Mouse (Mus musculus) forebrain, embryonic 16.5 days (tissue): ENCODE measurements around the gene Pbx4. TPM values are rescaled to one million over a fixed set of nuclear protein-coding genes. Genes with fewer than 3 reads are reported as not detected.
A peak's percentile ranks its signal among the peaks of the same experiment; 100 is the strongest.

Experiments
- ATAC-seq: fragments of 200-750 bp; cut with Nextera tagmentation; 2 replicates; pipeline ENCODE4 v1.8.0; 2017; ENCODE audit warnings: mild to moderate bottlenecking, moderate library complexity
- H3K27ac ChIP-seq: fragments of 300-500 bp; sonication (generic); 2 replicates; pipeline ENCODE4 v1.5.1; 2014; ENCODE audit warnings: low read length, control low read depth
- H3K27me3 ChIP-seq: fragments of 300-500 bp; sonication (generic); replicated peaks from 2 replicates; pipeline ENCODE4 v1.6.1; 2014; ENCODE audit warnings: low read length; ENCODE audit not compliant: control insufficient read depth, insufficient read depth
- H3K36me3 ChIP-seq: fragments of 300-500 bp; sonication (generic); 2 replicates; pipeline ENCODE4 v1.6.1; 2014; ENCODE audit not compliant: control insufficient read depth, insufficient read depth
- H3K4me1 ChIP-seq: fragments of 300-500 bp; sonication (generic); replicated peaks from 2 replicates; pipeline ENCODE4 v1.6.1; 2014; ENCODE audit warnings: low read length; ENCODE audit not compliant: control insufficient read depth, insufficient read depth
- H3K4me2 ChIP-seq: fragments of 300-500 bp; sonication (generic); 2 replicates; pipeline ENCODE4 v1.6.1; 2014; ENCODE audit warnings: mild to moderate bottlenecking, low read length, control low read depth
- H3K4me3 ChIP-seq: fragments of 300-500 bp; sonication (generic); replicated peaks from 2 replicates; pipeline ENCODE4 v1.5.1; 2014; ENCODE audit warnings: mild to moderate bottlenecking, low read length, control low read depth
- H3K9ac ChIP-seq: fragments of 300-500 bp; sonication (generic); replicated peaks from 2 replicates; pipeline ENCODE4 v1.6.1; 2014; ENCODE audit warnings: low read depth, low read length, control low read depth
- H3K9me3 ChIP-seq: fragments of 300-500 bp; sonication (generic); 2 replicates; pipeline ENCODE4 v1.6.1; 2016; ENCODE audit warnings: low read length; ENCODE audit not compliant: control insufficient read depth
- WGBS: fragments of 180-500 bp; shearing (Covaris S2); extraction: QIAGEN DNeasy Blood & Tissue Kit; methylation state at CpG from one replicate; pipeline ENCODE4 v1.1.7; 2014; 5-methylcytosine and 5-hydroxymethylcytosine counted together
- polyA plus RNA-seq: library from polyadenylated mRNA; unstranded; fragments of >200 nt; fragmentation: Nextera tagmentation; extraction: Ambion mirVana; gene quantifications from 2 replicates; pipeline ENCODE4 v1.2.1, GENCODE M21; 2015

The Pbx4 gene
- polyA plus RNA-seq, 1 experiment from 2014 or later = 47.2 TPM

GRCm38 (mm10) chr8:69899876-69900275 is 67.6 kb downstream of the Pbx4 start:
- no peak for ATAC-seq
- H3K36me3 ChIP-seq = no peaks in the 10 kb centered on the region
- no peaks in the 10 kb centered on the region for H3K27me3 ChIP-seq
- peaks cover 31% of the 10 kb centered on the region for H3K4me1 ChIP-seq
- 94% methylated on average over 2 of the region's 2 CpGs for WGBS
- no peak overlapping the region for H3K9ac ChIP-seq
- no peak overlapping the region; the same call in none of the 2 replicates for H3K4me2 ChIP-seq
- H3K27ac ChIP-seq = no peak overlapping the region
- no peaks in the 10 kb centered on the region for H3K9me3 ChIP-seq
- no peak overlapping the region for H3K4me3 ChIP-seq

- peak overlapping the region; percentile 98 for H3K4me2 ChIP-seq
- no peaks in the 10 kb centered on the region for H3K27me3 ChIP-seq
- H3K9ac ChIP-seq = peak overlapping the region; percentile 80
- WGBS = 18% methylated on average over 12 of the region's 12 CpGs
- peak overlapping the region; percentile 86 for H3K4me3 ChIP-seq
- peaks cover 31% of the 10 kb centered on the region for H3K4me1 ChIP-seq
- H3K27ac ChIP-seq = peak overlapping the region; percentile 85
- ATAC-seq = no peak; the same call in 1 of the 2 replicates
- no peaks in the 10 kb centered on the region for H3K36me3 ChIP-seq
- H3K9me3 ChIP-seq = no peaks in the 10 kb centered on the region
Measured at GRCm38 (mm10) chr8:69900895-69901451, 68.7 kb downstream of the Pbx4 start.

GRCm38 (mm10) chr8:69901484-69902162 is 69.3 kb downstream of the Pbx4 start:
- peak overlapping the region; percentile 88 for H3K27ac ChIP-seq
- H3K9me3 ChIP-seq = no peaks in the 10 kb centered on the region
- H3K4me2 ChIP-seq = peak overlapping the region; percentile 98
- H3K4me3 ChIP-seq = peak overlapping the region; percentile 86
- no peaks in the 10 kb centered on the region for H3K27me3 ChIP-seq
- peaks cover 31% of the 10 kb centered on the region for H3K4me1 ChIP-seq
- peak overlapping the region; percentile 80 for H3K9ac ChIP-seq
- ATAC-seq = peak; percentile 67
- no peaks in the 10 kb centered on the region for H3K36me3 ChIP-seq
- 2% methylated on average over 41 of the region's 41 CpGs for WGBS

GRCm38 (mm10) chr8:69902163-69903062 is 70.1 kb downstream of the Pbx4 start, which contains the start of the genes Tssk6, Ndufa13 and Yjefn3:
Tssk6 (plus strand) TSS chr8:69902184.
Ndufa13 (minus strand) TSS chr8:69902558.
Yjefn3 (minus strand) TSS chr8:69902712.
- Histone ChIP-seq H3K4me2 (peak within 1 kb of the TSS; percentile 98), H3K9me3 (no peaks in the 10 kb centered on the region), H3K27me3 (no peaks in the 10 kb centered on the region), H3K36me3 (no peaks in the 10 kb centered on the region), H3K4me3 (peak within 1 kb of the TSS; percentile 86), H3K4me1 (peaks cover 31% of the 10 kb centered on the region), H3K27ac (peak within 1 kb of the TSS; percentile 88), H3K9ac (peak within 1 kb of the TSS; percentile 80)
- 4% methylated on average over 89 of the region's 89 CpGs for WGBS
- ATAC-seq = peak; percentile 2

GRCm38 (mm10) chr8:69903063-69903542 is 70.8 kb downstream of the Pbx4 start:
- H3K36me3 ChIP-seq = peaks cover 3% of the 10 kb centered on the region; the same call in 1 of the 2 replicates
- ATAC-seq = peak; percentile 88
- H3K4me2 ChIP-seq = peak overlapping the region; percentile 98
- peak overlapping the region; percentile 86 for H3K4me3 ChIP-seq
- peak overlapping the region; percentile 67 for H3K9ac ChIP-seq
- no peaks in the 10 kb centered on the region for H3K9me3 ChIP-seq
- H3K4me1 ChIP-seq = peaks cover 26% of the 10 kb centered on the region
- no peaks in the 10 kb centered on the region for H3K27me3 ChIP-seq
- H3K27ac ChIP-seq = peak overlapping the region; percentile 87
- WGBS = under 1% methylated on average over 45 of the region's 45 CpGs

- 80% methylated on average over 8 of the region's 8 CpGs for WGBS
- Histone ChIP-seq H3K9me3 (no peaks in the 10 kb centered on the region), H3K4me3 (no peak overlapping the region), H3K4me2 (no peak overlapping the region), H3K36me3 (peaks cover 4% of the 10 kb centered on the region; the same call in 1 of the 2 replicates), H3K9ac (no peak overlapping the region), H3K4me1 (peaks cover 26% of the 10 kb centered on the region), H3K27ac (no peak overlapping the region), H3K27me3 (no peaks in the 10 kb centered on the region)
- no peak for ATAC-seq
Measured at GRCm38 (mm10) chr8:69904096-69904495, 71.8 kb downstream of the Pbx4 start.

- Histone ChIP-seq H3K27me3 (no peaks in the 10 kb centered on the region), H3K4me1 (peaks cover 14% of the 10 kb centered on the region), H3K27ac (no peak overlapping the region), H3K4me3 (no peak overlapping the region), H3K4me2 (no peak overlapping the region), H3K9ac (no peak overlapping the region), H3K36me3 (peaks cover 11% of the 10 kb centered on the region; the same call in 1 of the 2 replicates), H3K9me3 (no peaks in the 10 kb centered on the region)
- 89% methylated on average over 2 of the region's 2 CpGs for WGBS
- ATAC-seq = no peak
Measured at GRCm38 (mm10) chr8:69906260-69906659, 74.0 kb downstream of the Pbx4 start.

GRCm38 (mm10) chr8:69907106-69907505 is 74.8 kb downstream of the Pbx4 start:
- Histone ChIP-seq H3K27ac (no peak overlapping the region), H3K4me3 (no peak overlapping the region), H3K36me3 (peaks cover 11% of the 10 kb centered on the region; the same call in 1 of the 2 replicates), H3K4me1 (peaks cover 9% of the 10 kb centered on the region), H3K9me3 (no peaks in the 10 kb centered on the region), H3K27me3 (no peaks in the 10 kb centered on the region), H3K4me2 (no peak overlapping the region), H3K9ac (no peak overlapping the region)
- no peak for ATAC-seq
- WGBS = 80% methylated on average over 2 of the region's 2 CpGs

- Histone ChIP-seq H3K36me3 (peaks cover 26% of the 10 kb centered on the region), H3K4me3 (no peak overlapping the region), H3K9me3 (no peaks in the 10 kb centered on the region), H3K4me2 (no peak overlapping the region), H3K27ac (no peak overlapping the region), H3K9ac (no peak overlapping the region), H3K4me1 (no peaks in the 10 kb centered on the region), H3K27me3 (no peaks in the 10 kb centered on the region)
- no peak for ATAC-seq
- 94% methylated on average over 13 of the region's 13 CpGs for WGBS
Measured at GRCm38 (mm10) chr8:69911917-69912316, 79.6 kb downstream of the Pbx4 start.
